Mouse (Mus musculus) thymus, adult 18-20 months (tissue): ENCODE measurements around the gene Dvl2.
A peak's percentile ranks its signal among the peaks of the same experiment; 100 is the strongest.
"Not testable (repeated sequence)": the region's sequence is repeated elsewhere in the genome, so short reads cannot be mapped to it uniquely, and the experiment has no call there.

ENCODE experiments used
- DNase-seq, 2 experiments: peaks; one replicate each; pipeline ENCODE4 v3.0.0; 2022; ENCODE audit warnings: mixed read lengths in 2 of 2

Gene Dvl2

DNA sequence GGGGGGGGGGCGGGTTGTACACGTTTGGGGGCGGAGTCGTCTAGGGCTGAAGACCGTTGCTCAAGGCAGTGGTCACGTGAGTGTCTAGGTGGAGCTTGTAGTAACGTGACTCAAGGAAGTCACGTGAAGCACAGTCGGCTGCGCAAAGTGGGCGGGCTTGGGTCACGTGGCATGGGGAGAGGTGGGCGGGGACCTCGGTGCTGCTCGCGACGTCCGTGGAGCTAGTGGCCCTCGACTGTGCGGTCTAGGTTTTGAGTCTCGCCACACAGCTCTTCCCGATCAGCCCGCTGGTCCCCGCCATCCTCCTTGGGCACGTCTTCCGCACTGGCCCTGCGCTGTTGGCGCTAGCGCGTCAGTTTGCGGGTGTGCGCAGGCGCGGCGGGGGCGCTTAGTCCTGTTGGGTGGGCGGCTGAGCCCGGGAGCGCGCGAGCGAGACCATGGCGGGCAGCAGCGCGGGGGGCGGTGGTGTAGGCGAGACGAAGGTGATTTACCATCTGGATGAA is at the start of gene Dvl2:
TSS of gene Dvl2 (plus strand) at position 200 of the 503 bp plus-strand sequence.
- peak; percentile 85 to 89 for DNase-seq

DNA sequence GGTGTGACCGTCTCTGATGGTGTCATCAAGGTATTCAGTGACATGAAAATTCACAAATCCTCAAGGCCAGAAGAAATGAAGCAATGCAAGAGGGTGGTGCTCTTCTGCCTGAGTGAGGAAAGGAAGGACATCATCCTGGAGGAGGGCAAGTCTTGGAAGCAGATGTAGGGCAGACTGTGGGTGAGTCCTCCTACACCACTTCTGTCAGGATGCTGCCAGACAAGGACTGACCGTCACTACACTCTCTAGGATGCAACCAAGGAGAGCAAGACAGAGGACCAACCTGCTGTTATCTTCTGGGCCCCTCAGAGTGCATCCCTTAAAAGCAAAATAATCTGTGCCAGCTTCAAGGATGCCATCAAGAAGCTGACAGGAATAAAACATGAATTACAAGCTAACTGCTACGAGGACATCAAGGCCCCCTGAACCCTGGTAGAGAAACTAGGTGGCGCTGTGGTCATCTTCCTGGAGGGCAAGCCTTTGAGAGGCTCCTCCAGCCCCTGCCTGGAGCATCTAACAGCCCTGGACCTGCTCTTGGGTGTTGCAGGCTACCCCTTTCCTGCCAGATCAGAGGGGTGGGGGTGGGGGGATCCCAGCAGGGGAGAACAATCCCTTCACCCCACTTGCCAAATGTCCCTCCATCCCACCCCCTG is 49.5 kb upstream of the Dvl2 start:
- no peak for DNase-seq

GRCm38 (mm10) chr11:69952274-69952673 is 48.1 kb upstream of the Dvl2 start:
- DNase-seq, result no peak

DNA sequence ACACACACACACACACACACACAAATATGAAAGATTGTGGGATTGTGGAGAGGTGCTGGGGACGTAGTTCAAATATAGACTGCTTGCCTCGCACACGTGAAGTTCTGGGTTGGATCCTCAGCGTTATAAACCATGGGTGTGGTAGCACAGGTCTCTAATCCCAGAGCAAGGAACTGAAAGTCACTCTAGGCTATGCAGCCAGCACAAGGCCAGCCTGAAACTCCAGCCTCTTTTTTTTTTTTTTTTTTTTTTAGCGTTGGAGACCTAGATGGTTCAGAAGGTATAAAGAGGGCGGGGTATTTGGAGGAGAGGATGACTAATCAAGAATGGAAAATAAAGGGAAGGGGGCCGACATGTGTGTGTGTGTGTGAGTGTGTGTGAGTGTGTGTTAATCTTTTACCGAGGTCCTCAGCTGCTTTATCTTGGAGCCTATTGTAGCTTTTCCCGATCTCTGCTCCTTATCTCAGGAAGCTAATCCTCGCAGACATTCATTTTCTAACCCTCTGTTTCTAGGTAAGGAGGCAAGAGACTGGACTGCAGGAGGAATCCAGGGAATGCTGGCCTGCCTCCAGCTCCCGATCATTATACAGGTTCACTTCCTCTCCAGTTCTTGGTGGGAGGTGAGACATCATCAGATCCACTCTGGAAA is 47.0 kb upstream of the Dvl2 start:
- DNase-seq, result no peak

DNA sequence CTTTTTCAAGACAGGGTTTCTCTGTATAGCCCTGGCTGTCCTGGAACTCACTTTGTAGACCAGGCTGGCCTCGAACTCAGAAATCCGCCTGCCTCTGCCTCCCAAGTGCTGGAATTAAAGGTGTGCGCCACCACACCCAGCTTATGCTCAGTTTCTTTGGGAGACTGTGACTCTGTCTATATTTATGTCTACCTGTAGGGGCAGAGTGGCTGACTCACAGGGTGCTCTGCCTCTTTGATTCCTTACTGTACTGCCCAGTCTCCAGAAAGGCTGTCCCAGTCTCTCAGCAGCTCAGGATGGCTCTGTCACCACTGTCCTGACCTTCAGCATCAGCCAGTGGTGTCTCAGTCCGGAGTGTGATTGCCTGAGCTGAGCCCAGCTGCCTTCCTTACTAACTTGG is 44.8 kb upstream of the Dvl2 start:
- not testable (repeated sequence) for DNase-seq

- no peak for DNase-seq
These were observed 44.2 kb upstream of the Dvl2 start for GRCm38 (mm10) chr11:69956218-69956617.

GRCm38 (mm10) chr11:69960616-69961015 is 39.8 kb upstream of the Dvl2 start:
- no peak for DNase-seq

- no peak for DNase-seq
These were observed 38.6 kb upstream of the Dvl2 start for GRCm38 (mm10) chr11:69961841-69962240.

DNA sequence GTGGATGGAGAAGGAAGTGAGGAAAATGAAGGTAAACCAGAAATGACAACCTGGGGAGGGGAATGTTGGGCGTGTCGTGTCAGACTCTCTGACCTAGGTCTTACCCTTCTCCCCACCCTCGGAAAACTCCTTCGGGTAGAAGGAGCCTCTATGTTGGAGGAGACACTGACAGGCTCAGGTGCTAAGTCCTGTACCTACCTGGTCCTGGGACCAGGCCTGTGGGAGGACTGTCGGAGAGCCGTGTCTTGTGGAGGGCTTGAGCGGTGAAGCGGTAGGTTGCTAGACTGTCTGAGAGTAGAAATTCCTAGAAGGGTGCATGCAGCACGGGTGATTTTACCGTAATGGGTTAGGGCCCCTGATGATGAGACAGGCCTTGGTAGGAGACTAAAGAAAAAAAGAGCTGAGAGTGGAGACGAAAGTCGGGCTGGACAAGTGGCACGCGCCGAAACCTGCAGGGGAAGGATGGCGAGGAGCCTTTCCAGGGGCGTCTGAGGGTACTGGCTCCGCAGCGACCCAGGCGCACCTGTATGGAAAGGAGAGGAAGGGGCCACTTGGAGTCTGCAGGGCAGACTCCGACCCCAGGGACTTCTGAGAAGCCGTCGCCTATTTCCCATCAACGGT is 35.6 kb upstream of the Dvl2 start, which contains the start of gene Cldn7:
TSS of gene Cldn7 (plus strand) at position 130 of the 621 bp plus-strand sequence.
- DNase-seq, result no peak

DNA sequence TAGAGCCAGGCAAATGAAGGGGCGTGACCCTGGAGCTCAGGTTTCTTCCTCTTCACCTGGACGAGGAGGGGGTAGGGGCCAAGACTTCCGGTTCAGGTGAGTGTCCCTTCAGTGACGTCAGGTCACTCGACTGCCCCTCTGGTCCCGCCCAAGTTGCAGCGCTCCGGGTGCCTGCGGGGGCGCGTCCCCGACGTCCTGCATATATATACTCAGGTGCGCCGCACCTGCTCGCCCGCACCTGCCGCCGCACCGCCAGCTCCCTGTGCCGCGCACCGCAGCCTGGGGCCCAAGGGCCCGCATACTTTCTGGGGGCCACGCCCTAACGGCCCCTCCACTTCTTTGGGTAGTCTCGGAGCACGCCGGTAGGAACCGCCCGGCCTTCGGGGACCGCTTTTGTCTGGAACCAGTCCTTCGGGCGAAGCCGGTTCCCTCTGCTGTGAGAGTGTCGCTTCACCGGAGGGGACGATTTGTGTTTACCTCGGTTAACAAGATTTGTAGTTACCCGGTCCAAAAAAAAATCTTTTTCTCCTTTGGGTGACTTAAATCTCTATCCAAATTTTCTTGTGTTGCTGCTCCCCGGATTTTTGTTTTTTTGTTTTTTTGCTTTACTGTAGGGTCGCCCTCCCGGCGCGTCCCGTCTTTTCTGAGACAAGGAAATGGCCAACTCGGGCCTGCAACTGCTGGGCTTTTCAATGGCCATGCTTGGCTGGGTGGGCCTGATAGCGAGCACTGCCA is 35.0 kb upstream of the Dvl2 start:
- no peak for DNase-seq

DNA sequence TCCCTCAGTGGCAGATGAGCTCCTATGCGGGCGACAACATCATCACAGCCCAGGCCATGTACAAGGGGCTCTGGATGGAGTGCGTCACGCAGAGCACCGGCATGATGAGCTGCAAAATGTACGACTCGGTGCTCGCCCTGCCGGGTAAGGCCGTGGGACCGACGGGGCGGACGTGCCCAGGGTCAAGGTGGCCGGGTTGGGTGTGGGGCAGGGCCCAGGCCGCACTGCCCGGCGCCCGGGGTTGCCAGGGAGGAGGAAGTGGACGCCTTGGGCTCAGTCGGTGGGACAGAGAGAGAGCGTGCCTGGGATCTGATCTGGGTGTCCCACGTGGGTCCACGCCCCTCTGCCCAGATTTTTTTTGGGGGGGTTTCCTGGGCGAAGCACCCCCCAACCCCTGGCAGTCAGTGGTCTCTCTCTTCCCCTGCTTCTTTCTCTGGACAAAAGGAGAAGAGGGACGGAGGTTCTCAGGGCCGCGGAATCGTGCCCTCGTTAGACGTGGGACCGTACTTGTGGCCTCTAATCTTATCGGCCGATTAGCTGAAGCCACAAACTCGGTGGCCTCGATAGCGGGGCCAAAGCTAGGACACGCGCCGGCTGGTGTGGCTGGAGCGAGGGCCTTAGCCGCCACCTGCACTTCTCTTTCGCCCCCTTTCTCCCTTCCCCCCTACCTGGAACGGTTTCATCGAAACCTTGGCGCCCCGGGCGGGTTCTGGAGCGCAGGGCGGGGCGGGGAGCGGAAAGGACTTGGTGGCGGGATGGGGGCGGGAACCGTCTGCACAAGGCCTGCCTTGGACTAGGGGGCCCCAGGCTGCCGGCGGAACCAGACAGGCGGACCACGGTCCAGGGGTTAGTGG is 34.2 kb upstream of the Dvl2 start:
- DNase-seq, result no peak

GRCm38 (mm10) chr11:69966860-69967517 is 33.4 kb upstream of the Dvl2 start:
- DNase-seq, result no peak

DNA sequence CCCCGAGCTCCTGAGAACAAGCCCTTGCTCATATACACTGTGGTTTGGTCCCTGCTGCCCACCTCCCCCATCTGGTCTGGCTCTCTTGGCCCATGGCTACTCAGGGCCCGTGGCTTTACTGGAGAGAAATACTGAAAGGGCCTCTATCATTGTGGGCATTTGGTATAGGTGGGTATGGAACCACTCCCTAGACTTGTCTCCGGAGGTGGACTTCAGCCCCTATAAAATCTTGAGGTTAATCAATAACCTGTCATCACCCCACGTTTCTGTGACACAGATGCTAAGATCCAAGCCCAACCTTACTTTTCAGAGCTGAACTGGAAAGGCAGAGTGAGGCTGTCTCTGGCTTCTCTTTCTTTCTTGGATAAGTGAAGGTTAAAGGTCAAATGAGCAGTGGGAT is 31.6 kb upstream of the Dvl2 start:
- no peak for DNase-seq

DNA sequence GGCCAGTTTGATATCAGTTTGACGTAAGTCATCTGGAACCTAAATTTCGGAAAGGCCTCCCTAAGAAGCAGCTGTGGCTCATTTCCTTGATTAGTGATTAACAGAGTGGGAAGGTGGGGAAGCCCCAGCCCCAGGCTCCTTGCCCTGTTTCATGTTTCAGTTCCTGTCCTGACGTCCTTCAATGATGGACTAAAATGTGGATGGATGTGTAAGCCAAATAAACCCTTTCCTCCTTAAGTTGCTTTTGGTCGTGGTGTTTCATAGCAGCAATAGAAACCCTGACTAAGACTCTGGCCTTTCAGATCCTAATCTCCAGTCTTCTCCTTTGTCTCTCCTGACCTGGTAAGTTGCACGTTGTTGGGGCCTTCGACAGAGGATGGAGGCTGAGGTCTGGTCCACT is 30.2 kb upstream of the Dvl2 start:
- DNase-seq, result no peak

DNA sequence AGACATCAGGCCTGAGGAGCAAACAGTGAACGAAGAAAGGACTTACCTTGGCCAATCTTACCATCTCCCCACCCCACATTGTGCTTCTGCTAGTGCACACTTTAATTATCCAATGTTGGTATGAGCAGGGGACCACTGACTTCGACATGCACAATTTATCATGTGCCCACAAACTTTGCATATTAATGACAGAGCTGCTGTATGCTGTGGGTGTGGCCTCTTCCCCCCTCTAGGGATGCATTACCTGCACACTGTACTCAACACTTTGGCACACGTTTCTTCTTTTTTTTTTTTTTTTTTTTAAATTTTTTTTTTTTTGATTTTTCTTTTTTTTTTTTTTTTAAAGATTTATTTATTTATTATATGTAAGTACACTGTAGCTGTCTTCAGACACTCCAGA is 29.6 kb upstream of the Dvl2 start:
- no peak for DNase-seq

GRCm38 (mm10) chr11:69974907-69975306 is 25.5 kb upstream of the Dvl2 start:
- no peak for DNase-seq

- no peak for DNase-seq
These were observed 24.1 kb upstream of the Dvl2 start for GRCm38 (mm10) chr11:69976271-69976670.

- no peak for DNase-seq
These were observed 20.6 kb upstream of the Dvl2 start for GRCm38 (mm10) chr11:69979827-69980195.

- peak; percentile 83 to 90 for DNase-seq
These were observed 19.9 kb upstream of the Dvl2 start for GRCm38 (mm10) chr11:69980196-69981140.

DNA sequence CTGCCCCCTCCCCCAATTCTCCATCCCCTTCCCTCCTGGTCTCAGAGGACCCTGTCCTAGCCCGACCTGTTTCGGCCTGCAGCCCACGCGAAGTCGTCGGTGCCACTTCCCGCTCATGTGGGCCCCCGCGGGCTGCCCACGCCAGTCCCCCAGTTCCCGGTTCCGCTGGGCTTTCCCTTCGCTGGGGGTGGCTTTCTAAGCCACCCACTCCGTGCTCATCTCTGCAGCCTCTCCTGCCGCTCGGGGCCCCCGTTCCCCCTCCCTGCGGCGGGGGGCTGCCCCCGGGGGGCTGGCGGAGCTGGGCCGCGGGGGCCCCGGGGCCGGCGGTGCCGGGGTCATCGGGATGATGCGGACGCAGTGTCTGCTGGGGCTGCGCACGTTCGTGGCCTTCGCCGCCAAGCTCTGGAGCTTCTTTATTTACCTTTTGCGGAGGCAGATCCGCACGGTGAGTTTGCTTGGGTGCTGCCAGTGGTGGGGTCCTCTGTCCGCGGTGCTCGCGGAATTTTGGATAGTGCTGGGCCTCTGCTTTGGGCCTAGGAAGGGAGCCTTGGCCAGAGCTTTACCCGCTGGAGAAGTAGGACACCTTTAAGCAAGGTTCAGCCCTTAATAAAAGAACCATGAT is 19.1 kb upstream of the Dvl2 start, which contains the start of gene Ctdnep1:
TSS of gene Ctdnep1 (plus strand) at position 16 of the 622 bp plus-strand sequence.
- DNase-seq, result no peak
